Mouse (Mus musculus): ENCODE data around the gene Dctn1.

Gene Dctn1

GRCm38 (mm10) chr6:83237123-83237522 lies 71.4 kb downstream of the Dctn1 start:
- peak; percentile 21 for DNase-seq

GRCm38 (mm10) chr6:83244422-83245061 lies 78.8 kb downstream of the Dctn1 start:
- no peak for DNase-seq

GRCm38 (mm10) chr6:83245134-83245533 lies 79.4 kb downstream of the Dctn1 start:
- peak; percentile 81 for DNase-seq

- no peak for DNase-seq
Measured at GRCm38 (mm10) chr6:83245997-83246396, 80.3 kb downstream of the Dctn1 start.

- DNase-seq, result no peak
Measured at GRCm38 (mm10) chr6:83246750-83247149, 81.0 kb downstream of the Dctn1 start.

- DNase-seq, result no peak
Measured at GRCm38 (mm10) chr6:83247153-83247552, 81.4 kb downstream of the Dctn1 start.
